Mouse (Mus musculus): Measurements from ENCODE around the gene Cdkn3. TPM values are rescaled to one million over a fixed set of nuclear protein-coding genes. Genes with fewer than 3 reads are reported as not detected.
A peak's percentile ranks its signal among the peaks of the same experiment; 100 is the strongest.

The Cdkn3 gene
- polyA plus RNA-seq, 1 experiment from 2014 or later, result 30.9 TPM

DNA sequence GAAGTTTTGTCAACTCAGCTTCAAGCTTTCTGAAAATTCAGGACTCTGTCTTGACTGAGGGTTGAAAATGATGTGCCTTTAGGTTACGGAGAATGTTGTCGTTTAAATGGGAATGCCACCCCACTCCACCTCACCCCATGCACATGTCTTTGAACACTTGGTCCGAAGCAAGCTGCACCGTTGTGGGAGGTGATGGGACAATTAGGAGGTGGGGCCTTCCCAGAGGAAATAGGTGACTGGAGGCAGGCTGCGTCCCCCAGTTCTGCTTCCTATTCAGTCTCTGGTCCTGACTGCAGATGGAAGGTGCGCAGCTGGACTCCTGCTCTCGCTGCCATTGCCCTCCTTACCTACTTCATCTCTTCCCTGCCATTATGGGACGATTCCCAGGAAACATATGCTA, 4.5 kb upstream of the Cdkn3 start:
- Histone ChIP-seq H3K9me3 (ENCODE audit: control insufficient read depth) (no peaks in the 10 kb centered on the region), H3K4me3 (ENCODE audit: low read depth, low read length) (no peak overlapping the region), H3K4me1 (replicated peaks; ENCODE audit: control insufficient read depth, insufficient read depth, low read length) (no peaks in the 10 kb centered on the region; the same call in 1 of the 2 replicates), H3K27ac (ENCODE audit: low read depth, low read length) (no peak overlapping the region), H3K9ac (ENCODE audit: low read depth, low read length) (no peak overlapping the region), H3K4me2 (replicated peaks; ENCODE audit: low read depth) (no peak overlapping the region), H3K27me3 (replicated peaks; ENCODE audit: control insufficient read depth, insufficient read depth, low read length) (no peaks in the 10 kb centered on the region), H3K36me3 (ENCODE audit: control insufficient read depth, insufficient read depth) (no peaks in the 10 kb centered on the region)
- ATAC-seq, result no peak
- WGBS, result 94% methylated on average over 8 of the region's 8 CpGs
- TF ChIP-seq CTCF (IDR thresholded peaks at IDR 0.05; ENCODE audit: low read depth), result no peak

DNA sequence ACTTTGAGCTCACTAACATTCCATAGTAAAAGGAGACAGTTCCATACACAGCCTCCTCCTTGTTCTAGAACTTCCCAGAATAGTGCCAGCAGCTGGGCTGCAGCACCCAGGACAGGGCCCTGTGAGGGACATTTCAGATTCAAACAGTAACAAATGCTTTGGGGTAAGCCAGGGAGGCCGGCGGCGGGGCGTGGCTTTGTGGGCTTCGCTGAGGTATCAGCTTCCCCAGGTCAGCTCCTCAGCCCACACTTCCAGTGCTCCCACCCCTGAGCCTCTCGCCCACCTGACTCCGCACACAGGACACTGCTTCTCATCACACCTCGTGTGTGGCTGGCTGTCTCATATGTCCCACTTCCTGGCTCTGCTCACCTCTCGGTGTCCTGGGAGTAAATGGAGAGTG, 2.6 kb upstream of the Cdkn3 start:
- H3K4me1 ChIP-seq (replicated peaks; ENCODE audit: control insufficient read depth, insufficient read depth, low read length), result peaks cover 4% of the 10 kb centered on the region
- H3K27me3 ChIP-seq (replicated peaks; ENCODE audit: control insufficient read depth, insufficient read depth, low read length), result no peaks in the 10 kb centered on the region
- no peak for TF ChIP-seq CTCF (IDR thresholded peaks at IDR 0.05; ENCODE audit: low read depth)
- no peak overlapping the region for H3K27ac ChIP-seq (ENCODE audit: low read depth, low read length)
- no peaks in the 10 kb centered on the region for H3K9me3 ChIP-seq (ENCODE audit: control insufficient read depth)
- H3K9ac ChIP-seq (ENCODE audit: low read depth, low read length), result no peak overlapping the region
- H3K36me3 ChIP-seq (ENCODE audit: control insufficient read depth, insufficient read depth), result no peaks in the 10 kb centered on the region
- no peak overlapping the region for H3K4me2 ChIP-seq (replicated peaks; ENCODE audit: low read depth)
- 69% methylated on average over 9 of the region's 9 CpGs for WGBS
- ATAC-seq, result no peak
- no peak overlapping the region for H3K4me3 ChIP-seq (ENCODE audit: low read depth, low read length)

DNA sequence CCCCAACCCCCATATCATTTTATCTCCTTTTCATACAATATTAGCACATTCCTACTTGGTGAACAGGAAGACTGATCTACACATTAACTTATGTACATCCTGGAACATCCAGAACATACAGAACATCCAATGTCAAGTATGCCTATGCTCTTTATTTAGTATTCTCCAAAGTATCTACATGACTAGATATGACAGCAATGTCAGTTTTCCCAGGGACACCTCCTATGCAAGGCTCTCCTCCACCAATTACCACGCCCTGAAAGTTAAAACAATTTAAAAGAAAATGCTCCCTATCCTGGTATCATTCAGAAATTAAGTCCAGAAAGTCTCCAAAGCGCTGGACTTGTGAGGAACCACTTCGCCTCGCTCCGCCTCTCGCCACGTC, 379 bp upstream of the Cdkn3 start:
- WGBS, result 2% methylated on average over 7 of the region's 7 CpGs
- no peak for TF ChIP-seq CTCF (IDR thresholded peaks at IDR 0.05; ENCODE audit: low read depth)
- H3K4me3 ChIP-seq (ENCODE audit: low read depth, low read length), result 0 out of 2 replicates have a peak overlapping the region, but pooled peaks have one; percentile 71
- H3K27ac ChIP-seq (ENCODE audit: low read depth, low read length), result no peak overlapping the region
- H3K27me3 ChIP-seq (replicated peaks; ENCODE audit: control insufficient read depth, insufficient read depth, low read length), result no peaks in the 10 kb centered on the region
- H3K9ac ChIP-seq (ENCODE audit: low read depth, low read length), result no peak overlapping the region
- no peaks in the 10 kb centered on the region for H3K9me3 ChIP-seq (ENCODE audit: control insufficient read depth)
- H3K4me1 ChIP-seq (replicated peaks; ENCODE audit: control insufficient read depth, insufficient read depth, low read length), result peaks cover 4% of the 10 kb centered on the region
- peak overlapping the region; percentile 88 for H3K4me2 ChIP-seq (replicated peaks; ENCODE audit: low read depth)
- ATAC-seq, result peak; percentile 29
- H3K36me3 ChIP-seq (ENCODE audit: control insufficient read depth, insufficient read depth), result peaks cover 6% of the 10 kb centered on the region

DNA sequence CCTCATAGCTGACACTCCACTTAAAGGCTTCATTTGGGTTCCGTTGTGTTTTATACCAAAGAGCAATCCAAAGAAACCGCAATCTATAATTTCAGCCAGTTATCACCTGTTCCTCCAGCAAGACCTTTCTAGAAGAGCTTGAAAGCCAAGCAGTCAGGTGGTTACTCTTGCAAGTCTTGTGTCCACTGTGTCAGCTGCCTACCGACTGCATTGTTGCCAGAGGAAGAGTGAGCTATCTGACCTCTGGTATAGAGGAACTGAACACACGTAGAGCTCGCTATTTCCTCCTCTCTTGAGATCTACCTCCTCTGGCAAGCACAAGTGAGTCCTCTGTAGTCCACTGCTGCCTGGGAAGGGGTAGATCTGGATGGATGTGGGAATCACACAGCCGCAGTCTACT, 845 bp downstream of the Cdkn3 start:
- 31% methylated on average over 6 of the region's 6 CpGs for WGBS
- no peak overlapping the region for H3K27ac ChIP-seq (ENCODE audit: low read depth, low read length)
- H3K4me2 ChIP-seq (replicated peaks; ENCODE audit: low read depth), result peak overlapping the region; percentile 88
- H3K9ac ChIP-seq (ENCODE audit: low read depth, low read length), result peak overlapping the region; percentile 47; the same call in 1 of the 2 replicates
- peak overlapping the region; percentile 71 for H3K4me3 ChIP-seq (ENCODE audit: low read depth, low read length)
- no peaks in the 10 kb centered on the region for H3K9me3 ChIP-seq (ENCODE audit: control insufficient read depth)
- H3K4me1 ChIP-seq (replicated peaks; ENCODE audit: control insufficient read depth, insufficient read depth, low read length), result peaks cover 4% of the 10 kb centered on the region
- no peak for TF ChIP-seq CTCF (IDR thresholded peaks at IDR 0.05; ENCODE audit: low read depth)
- H3K27me3 ChIP-seq (replicated peaks; ENCODE audit: control insufficient read depth, insufficient read depth, low read length), result no peaks in the 10 kb centered on the region
- ATAC-seq, result no peak
- peaks cover 9% of the 10 kb centered on the region for H3K36me3 ChIP-seq (ENCODE audit: control insufficient read depth, insufficient read depth)

DNA sequence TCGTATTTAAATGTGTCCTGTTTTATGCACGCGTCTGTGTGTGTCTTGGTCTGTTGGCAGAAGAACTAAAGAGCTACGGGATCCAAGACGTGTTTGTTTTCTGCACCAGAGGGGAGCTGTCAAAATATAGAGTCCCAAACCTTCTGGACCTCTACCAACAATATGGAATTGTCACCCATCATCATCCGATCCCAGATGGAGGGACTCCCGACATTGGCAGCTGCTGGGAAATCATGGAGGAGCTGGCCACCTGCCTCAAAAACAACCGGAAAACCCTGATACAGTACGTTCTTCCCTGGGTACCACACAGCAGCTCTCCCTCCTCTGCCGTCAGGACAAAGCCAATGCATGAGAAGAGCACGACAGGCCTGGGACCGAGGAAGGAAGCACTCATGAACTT, 6.8 kb downstream of the Cdkn3 start:
- no peak overlapping the region for H3K4me2 ChIP-seq (replicated peaks; ENCODE audit: low read depth)
- H3K27me3 ChIP-seq (replicated peaks; ENCODE audit: control insufficient read depth, insufficient read depth, low read length), result no peaks in the 10 kb centered on the region
- no peak overlapping the region for H3K27ac ChIP-seq (ENCODE audit: low read depth, low read length)
- WGBS, result 88% methylated on average over 12 of the region's 12 CpGs
- ATAC-seq, result no peak
- H3K36me3 ChIP-seq (ENCODE audit: control insufficient read depth, insufficient read depth), result peaks cover 49% of the 10 kb centered on the region
- TF ChIP-seq CTCF (IDR thresholded peaks at IDR 0.05; ENCODE audit: low read depth), result no peak
- no peak overlapping the region for H3K9ac ChIP-seq (ENCODE audit: low read depth, low read length)
- no peaks in the 10 kb centered on the region for H3K4me1 ChIP-seq (replicated peaks; ENCODE audit: control insufficient read depth, insufficient read depth, low read length)
- H3K4me3 ChIP-seq (ENCODE audit: low read depth, low read length), result no peak overlapping the region
- H3K9me3 ChIP-seq (ENCODE audit: control insufficient read depth), result no peaks in the 10 kb centered on the region

DNA sequence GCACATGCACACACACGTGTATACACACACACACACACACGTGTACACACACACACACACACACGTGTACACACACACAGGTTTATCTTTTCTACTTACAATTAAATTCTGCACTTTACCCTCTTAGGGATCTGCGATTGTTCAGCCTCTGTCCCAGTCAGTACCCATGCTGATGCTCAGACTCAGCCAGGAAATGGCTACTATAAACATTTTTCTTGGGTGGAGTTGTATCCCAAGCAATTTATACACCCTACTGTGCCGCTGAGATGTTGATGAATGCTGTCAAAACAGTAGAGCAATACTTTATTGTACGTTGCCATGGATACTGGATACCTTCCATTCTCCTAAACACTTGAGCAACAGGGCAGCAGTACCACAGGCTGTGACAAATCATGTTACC, 9.7 kb downstream of the Cdkn3 start:
- Histone ChIP-seq H3K36me3 (ENCODE audit: control insufficient read depth, insufficient read depth) (peaks cover 62% of the 10 kb centered on the region), H3K27ac (ENCODE audit: low read depth, low read length) (no peak overlapping the region), H3K27me3 (replicated peaks; ENCODE audit: control insufficient read depth, insufficient read depth, low read length) (no peaks in the 10 kb centered on the region), H3K9ac (ENCODE audit: low read depth, low read length) (no peak overlapping the region), H3K4me1 (replicated peaks; ENCODE audit: control insufficient read depth, insufficient read depth, low read length) (no peaks in the 10 kb centered on the region), H3K4me3 (ENCODE audit: low read depth, low read length) (no peak overlapping the region), H3K9me3 (ENCODE audit: control insufficient read depth) (no peaks in the 10 kb centered on the region), H3K4me2 (replicated peaks; ENCODE audit: low read depth) (no peak overlapping the region)
- no peak for TF ChIP-seq CTCF (IDR thresholded peaks at IDR 0.05; ENCODE audit: low read depth)
- 71% methylated on average over 6 of the region's 6 CpGs for WGBS
- no peak for ATAC-seq

DNA sequence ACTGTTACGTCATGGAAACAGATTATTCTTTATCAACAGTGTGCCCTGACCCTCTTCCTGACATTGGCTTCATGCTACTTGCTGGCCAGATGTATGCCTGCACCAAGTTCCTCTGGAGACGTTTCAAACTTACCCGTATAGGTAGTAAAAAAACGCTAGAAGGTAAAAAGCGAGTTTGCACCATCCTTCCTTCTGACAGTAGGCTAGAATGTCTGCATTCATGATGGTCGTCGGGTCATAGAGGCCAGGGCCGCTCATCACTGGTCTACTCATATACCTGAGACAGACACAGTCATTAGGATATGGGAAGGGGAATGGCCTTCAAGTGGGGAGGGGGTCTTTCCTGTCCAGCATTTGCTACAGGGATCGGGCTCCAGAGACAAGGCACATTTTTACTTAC, 18.4 kb downstream of the Cdkn3 start:
- Histone ChIP-seq H3K4me2 (replicated peaks; ENCODE audit: low read depth) (no peak overlapping the region), H3K4me3 (ENCODE audit: low read depth, low read length) (no peak overlapping the region), H3K4me1 (replicated peaks; ENCODE audit: control insufficient read depth, insufficient read depth, low read length) (no peaks in the 10 kb centered on the region), H3K27ac (ENCODE audit: low read depth, low read length) (no peak overlapping the region), H3K9me3 (ENCODE audit: control insufficient read depth) (0 out of 2 replicates have a peak, but pooled peaks cover 5% of the 10 kb centered on the region), H3K27me3 (replicated peaks; ENCODE audit: control insufficient read depth, insufficient read depth, low read length) (no peaks in the 10 kb centered on the region), H3K9ac (ENCODE audit: low read depth, low read length) (no peak overlapping the region), H3K36me3 (ENCODE audit: control insufficient read depth, insufficient read depth) (peaks cover 58% of the 10 kb centered on the region)
- TF ChIP-seq CTCF (IDR thresholded peaks at IDR 0.05; ENCODE audit: low read depth), result no peak
- WGBS, result 97% methylated on average over 9 of the region's 9 CpGs
- no peak for ATAC-seq

Measured in intestine, postnatal 0 days (tissue).